Mouse (Mus musculus) CH12.LX (cell line): ENCODE data around the gene Obp2b. TPM values are rescaled to one million over a fixed set of nuclear protein-coding genes. Genes with fewer than 3 reads are reported as not detected.

ENCODE experiments used
- DNase-seq: peaks from one replicate; pipeline ENCODE4 v3.0.0-alpha.2; 2013; ENCODE audit errors: extremely low read depth
- H3K27ac ChIP-seq: 2 replicates; pipeline ENCODE4 v1.5.1; 2012; ENCODE audit warnings: low read depth, mild to moderate bottlenecking, control low read depth, moderate library complexity; ENCODE audit not compliant: insufficient read depth
- H3K27me3 ChIP-seq: replicated peaks from 2 replicates; pipeline ENCODE3; 2012; ENCODE audit warnings: inconsistent platforms
- H3K36me3 ChIP-seq, 2 experiments: replicated peaks in 1 of 2; 2 replicates each; pipeline versions ENCODE3 to v1.6.1; 2012; ENCODE audit warnings: inconsistent platforms in 1 of 2, low read length in 1 of 2, mild to moderate bottlenecking in 1 of 2, mixed read lengths in 1 of 2, moderate library complexity in 1 of 2; ENCODE audit not compliant: control insufficient read depth in 1 of 2, insufficient read depth in 1 of 2
- H3K4me1 ChIP-seq, 2 experiments: 2 replicates each; pipeline ENCODE4 v1.6.1; 2012; ENCODE audit warnings: inconsistent platforms in 1 of 2, moderate library complexity in 1 of 2; ENCODE audit not compliant: insufficient read depth in 2 of 2, control insufficient read depth in 1 of 2
- H3K4me2 ChIP-seq: 2 replicates; pipeline ENCODE4 v1.6.1; 2012; ENCODE audit warnings: low read depth, mild to moderate bottlenecking, control low read depth; ENCODE audit not compliant: poor library complexity, insufficient read depth, severe bottlenecking
- H3K4me3 ChIP-seq, 3 experiments: fragments of 150-350 bp in 1 of 3; sonication (generic) in 1 of 3; replicated peaks in 1 of 3; 2 replicates each; pipeline versions ENCODE3 to v1.5.1; 2011 to 2012; ENCODE audit warnings: low read depth in 2 of 3, low read length in 2 of 3, mild to moderate bottlenecking in 2 of 3, moderate library complexity in 2 of 3, control low read depth in 1 of 3, improper control_type of control experiment in 1 of 3, inconsistent platforms in 1 of 3, mixed read lengths in 1 of 3; ENCODE audit not compliant: poor library complexity in 1 of 3
- H3K79me2 ChIP-seq: replicated peaks from 2 replicates; pipeline ENCODE4 v1.6.1; 2012; ENCODE audit warnings: mild to moderate bottlenecking, moderate library complexity; ENCODE audit not compliant: control insufficient read depth, poor library complexity, insufficient read depth, severe bottlenecking; ENCODE audit errors: extremely low read depth
- H3K9ac ChIP-seq: 2 replicates; pipeline ENCODE4 v1.6.1; 2012; ENCODE audit warnings: low read depth, mild to moderate bottlenecking, control low read depth, moderate library complexity; ENCODE audit not compliant: insufficient read depth
- H3K9me3 ChIP-seq: replicated peaks from 2 replicates; pipeline ENCODE3; 2012; ENCODE audit warnings: low read length, inconsistent platforms, mixed read lengths
- BHLHE40 ChIP-seq: IDR thresholded peaks from 2 replicates; pipeline ENCODE4 v1.6.1; 2011; ENCODE audit warnings: mild to moderate bottlenecking, low read depth, low read length, improper control_type of control experiment
- CHD1 ChIP-seq: IDR thresholded peaks from 2 replicates; pipeline ENCODE4 v1.6.1; 2012; ENCODE audit warnings: low read depth, low read length, improper control_type of control experiment, inconsistent platforms
- CHD2 ChIP-seq: IDR thresholded peaks from 2 replicates; pipeline ENCODE4 v1.6.1; 2011; ENCODE audit warnings: low read length, improper control_type of control experiment
- E2F4 ChIP-seq: IDR thresholded peaks from 2 replicates; pipeline ENCODE4 v1.6.1; 2011; ENCODE audit warnings: low read depth, low read length, improper control_type of control experiment; ENCODE audit not compliant: insufficient replicate concordance
- ELF1 ChIP-seq: IDR thresholded peaks from 2 replicates; pipeline ENCODE4 v1.6.1; 2014; ENCODE audit warnings: low read depth, mild to moderate bottlenecking, inconsistent platforms, low read length, improper control_type of control experiment
- ETS1 ChIP-seq: conservative IDR thresholded peaks from 2 replicates; pipeline ENCODE4 v1.6.1; 2012; ENCODE audit warnings: low read depth, mild to moderate bottlenecking, inconsistent platforms, low read length, improper control_type of control experiment, moderate library complexity
- JUN ChIP-seq: IDR thresholded peaks from 2 replicates; pipeline ENCODE4 v1.6.1; 2011; ENCODE audit warnings: low read depth, mild to moderate bottlenecking, low read length, improper control_type of control experiment, moderate library complexity; ENCODE audit not compliant: insufficient read depth
- JUND ChIP-seq: conservative IDR thresholded peaks from 2 replicates; pipeline ENCODE4 v1.6.1; 2011; ENCODE audit warnings: low read depth, low read length, improper control_type of control experiment
- KAT2A ChIP-seq: IDR thresholded peaks from 2 replicates; pipeline ENCODE4 v1.6.1; 2012; ENCODE audit warnings: low read length, improper control_type of control experiment, inconsistent platforms; ENCODE audit not compliant: insufficient replicate concordance
- MAFK ChIP-seq: IDR thresholded peaks from 2 replicates; pipeline ENCODE4 v1.6.1; 2011; ENCODE audit warnings: low read length, improper control_type of control experiment; ENCODE audit not compliant: insufficient replicate concordance
- MAZ ChIP-seq: IDR thresholded peaks from 2 replicates; pipeline ENCODE4 v1.6.1; 2012; ENCODE audit warnings: low read depth, mild to moderate bottlenecking, inconsistent platforms, low read length, improper control_type of control experiment, moderate library complexity
- MEF2A ChIP-seq: IDR thresholded peaks from 2 replicates; pipeline ENCODE4 v1.6.1; 2014; ENCODE audit warnings: low read depth, mild to moderate bottlenecking, inconsistent platforms, low read length, improper control_type of control experiment, borderline replicate concordance
- MXI1 ChIP-seq: IDR thresholded peaks from 2 replicates; pipeline ENCODE4 v1.6.1; 2011; ENCODE audit warnings: mild to moderate bottlenecking, low read depth, low read length, improper control_type of control experiment
- MYC ChIP-seq: IDR thresholded peaks from 2 replicates; pipeline ENCODE4 v1.6.1; 2011; ENCODE audit warnings: low read depth, mild to moderate bottlenecking, improper control_type of control experiment, low read length
- NRF1 ChIP-seq: IDR thresholded peaks from 2 replicates; pipeline ENCODE4 v1.6.1; 2014; ENCODE audit warnings: low read depth, mild to moderate bottlenecking, inconsistent platforms, low read length, improper control_type of control experiment, moderate library complexity
- POLR2A ChIP-seq: IDR thresholded peaks from 2 replicates; pipeline ENCODE4 v1.6.1; 2011; ENCODE audit warnings: low read depth, mild to moderate bottlenecking, improper control_type of control experiment, low read length
- RCOR1 ChIP-seq: conservative IDR thresholded peaks from 2 replicates; pipeline ENCODE4 v1.6.1; 2012; ENCODE audit warnings: low read depth, mild to moderate bottlenecking, inconsistent platforms, low read length, improper control_type of control experiment
- TBP ChIP-seq: conservative IDR thresholded peaks from 2 replicates; pipeline ENCODE4 v1.6.1; 2011; ENCODE audit warnings: low read depth, low read length, improper control_type of control experiment
- TCF12 ChIP-seq: IDR thresholded peaks from 2 replicates; pipeline ENCODE4 v1.6.1; 2014; ENCODE audit warnings: low read depth, mild to moderate bottlenecking, inconsistent platforms, low read length, improper control_type of control experiment
- USF1 ChIP-seq: IDR thresholded peaks from 2 replicates; pipeline ENCODE4 v1.6.1; 2014; ENCODE audit warnings: low read depth, mild to moderate bottlenecking, inconsistent platforms, low read length, improper control_type of control experiment
- USF2 ChIP-seq: conservative IDR thresholded peaks from 2 replicates; pipeline ENCODE4 v1.6.1; 2011; ENCODE audit warnings: low read depth, low read length, improper control_type of control experiment
- ZKSCAN1 ChIP-seq: IDR thresholded peaks from 2 replicates; pipeline ENCODE4 v1.6.1; 2012; ENCODE audit warnings: low read depth, inconsistent platforms, low read length, improper control_type of control experiment, borderline replicate concordance
- ZMIZ1 ChIP-seq: IDR thresholded peaks from 2 replicates; pipeline ENCODE4 v1.6.1; 2012; ENCODE audit warnings: low read depth, mild to moderate bottlenecking, inconsistent platforms, low read length, improper control_type of control experiment
- ZNF384 ChIP-seq: IDR thresholded peaks from 2 replicates; pipeline ENCODE4 v1.6.1; 2012; ENCODE audit warnings: low read depth, low read length, improper control_type of control experiment, inconsistent platforms
- dilution Hi-C: fragments of 300-500 bp; cut with MboI; formaldehyde crosslinking; loops from 2 replicates; pipeline ENCODE4 v1.14.3; 2020; ENCODE audit warnings: low sequenced_read_pairs; ENCODE audit not compliant: extremely low pct_unique_long_range_greater_than_20kb, extremely low pct_ligation_motif_present
- in situ Hi-C: fragments of 300-500 bp; cut with MboI; formaldehyde crosslinking; loops from 3 replicates; pipeline ENCODE4 v1.14.3; 2019; ENCODE audit warnings: low sequenced_read_pairs, low pct_ligation_motif_present, low pct_unique_long_range_greater_than_20kb, mixed read lengths
- polyA plus RNA-seq: library from polyadenylated mRNA; unstranded; fragments of >175 nt; gene quantifications from 2 replicates; pipeline ENCODE4 v1.2.1, GENCODE M21; 2012; ENCODE audit warnings: low read depth; ENCODE audit not compliant: insufficient read length
- total RNA-seq, 2 experiments: library from RNA; depleted of rRNA; stranded (reverse); fragments of 300-350 nt in 1 of 2; fragments of >200 nt in 1 of 2; gene quantifications; 2 replicates each; pipeline ENCODE4 v1.2.3; 2012 to 2014

The Obp2b gene
- total and polyA plus RNA-seq, 3 experiments, result not detected

GRCm38 (mm10) chr2:25754201-25754600, 17.4 kb downstream of the Obp2b start:
- H3K9ac ChIP-seq, result no peak overlapping the region
- DNase-seq, result no peak
- H3K4me2 ChIP-seq, result no peak overlapping the region
- H3K27me3 ChIP-seq, result peaks cover 23% of the 10 kb centered on the region
- peaks cover 3% of the 10 kb centered on the region for H3K9me3 ChIP-seq
- H3K36me3 ChIP-seq, result no peaks in the 10 kb centered on the region
- in situ Hi-C loops (no loop called here), dilution Hi-C loops (no loop called here)
- H3K79me2 ChIP-seq, result no peaks in the 10 kb centered on the region
- H3K4me1 ChIP-seq, result 0 out of 4 replicates have a peak, but pooled peaks cover 0 to 3% of the 10 kb centered on the region in 2 experiments
- TF ChIP-seq JUN (no peak), MAZ (no peak), MAFK (no peak), RCOR1 (no peak), CHD1 (no peak), E2F4 (no peak), ETS1 (no peak), ZKSCAN1 (no peak), ELF1 (no peak), JUND (no peak), USF1 (no peak), ZNF384 (no peak), TBP (no peak), USF2 (no peak), ZMIZ1 (no peak), MXI1 (no peak)
- H3K4me3 ChIP-seq, result no peak overlapping the region
- H3K27ac ChIP-seq, result no peak overlapping the region

- Histone ChIP-seq H3K27me3 (peaks cover 18% of the 10 kb centered on the region), H3K36me3 (no peaks in the 10 kb centered on the region), H3K9ac (no peak overlapping the region), H3K79me2 (no peaks in the 10 kb centered on the region), H3K27ac (no peak overlapping the region), H3K9me3 (peaks cover 3% of the 10 kb centered on the region), H3K4me2 (no peak overlapping the region), H3K4me1 (0 out of 4 replicates have a peak, but pooled peaks cover 0 to 3% of the 10 kb centered on the region in 2 experiments), H3K4me3 (no peak overlapping the region)
- no peak for DNase-seq
- TF ChIP-seq TCF12 (no peak), MAZ (no peak), TBP (no peak), KAT2A (no peak), CHD2 (no peak), BHLHE40 (no peak), MYC (no peak), POLR2A (no peak), MXI1 (no peak), MAFK (no peak), MEF2A (no peak), NRF1 (no peak), JUND (no peak)
- in situ Hi-C loops (no loop called here), dilution Hi-C loops (no loop called here)
These were observed 21.3 kb downstream of the Obp2b start for GRCm38 (mm10) chr2:25758064-25758625.
